Mouse (Mus musculus): ENCODE data around the gene Fgd3.

Gene Fgd3

GRCm38 (mm10) chr13:49247740-49248466 lies 72.2 kb downstream of the Fgd3 start:
- DNase-seq: no peak

GRCm38 (mm10) chr13:49247232-49247739 lies 72.8 kb downstream of the Fgd3 start:
- DNase-seq: no peak

- DNase-seq: no peak
Measured at GRCm38 (mm10) chr13:49246626-49247025, 73.5 kb downstream of the Fgd3 start.

GRCm38 (mm10) chr13:49246011-49246410 lies 74.1 kb downstream of the Fgd3 start:
- DNase-seq: no peak

- no peak for DNase-seq
Measured at GRCm38 (mm10) chr13:49245251-49245650, 74.9 kb downstream of the Fgd3 start.

- DNase-seq: no peak
Measured at GRCm38 (mm10) chr13:49243492-49243891, 76.6 kb downstream of the Fgd3 start.

- no peak for DNase-seq
Measured at GRCm38 (mm10) chr13:49242321-49243065, 77.6 kb downstream of the Fgd3 start.

GRCm38 (mm10) chr13:49238737-49239136 lies 81.4 kb downstream of the Fgd3 start:
- no peak for DNase-seq

- DNase-seq: no peak
Measured at GRCm38 (mm10) chr13:49237617-49238016, 82.5 kb downstream of the Fgd3 start.

GRCm38 (mm10) chr13:49234711-49235110 lies 85.4 kb downstream of the Fgd3 start:
- no peak for DNase-seq

GRCm38 (mm10) chr13:49233792-49234572 lies 86.1 kb downstream of the Fgd3 start:
- no peak for DNase-seq

- no peak for DNase-seq
Measured at GRCm38 (mm10) chr13:49225633-49226032, 94.5 kb downstream of the Fgd3 start.

- DNase-seq: no peak
Measured at GRCm38 (mm10) chr13:49225159-49225558, 95.0 kb downstream of the Fgd3 start.

GRCm38 (mm10) chr13:49224729-49225128 lies 95.4 kb downstream of the Fgd3 start:
- DNase-seq: no peak

GRCm38 (mm10) chr13:49224314-49224713 lies 95.8 kb downstream of the Fgd3 start:
- no peak for DNase-seq

- no peak for DNase-seq
Measured at GRCm38 (mm10) chr13:49220912-49221311, 99.2 kb downstream of the Fgd3 start.

- DNase-seq: no peak
Measured at GRCm38 (mm10) chr13:49219367-49219766, 100.7 kb downstream of the Fgd3 start.

GRCm38 (mm10) chr13:49218651-49219050 lies 101.5 kb downstream of the Fgd3 start:
- DNase-seq: no peak

GRCm38 (mm10) chr13:49216808-49217561 lies 103.1 kb downstream of the Fgd3 start:
- peak; percentile 50 for DNase-seq

GRCm38 (mm10) chr13:49216220-49216552 lies 103.9 kb downstream of the Fgd3 start:
- DNase-seq: no peak

GRCm38 (mm10) chr13:49215504-49216219 lies 104.4 kb downstream of the Fgd3 start, which contains the start of gene Card19:
Card19 (minus strand) TSS chr13:49216037.
- peak; percentile 92 for DNase-seq

GRCm38 (mm10) chr13:49215128-49215503 lies 105.0 kb downstream of the Fgd3 start:
- DNase-seq: no peak

All from cerebellum, adult 9-11 months (tissue).